Mouse (Mus musculus): Measurements from ENCODE around the gene Sh3bp4. TPM values are rescaled to one million over a fixed set of nuclear protein-coding genes. Genes with fewer than 3 reads are reported as not detected.

Sh3bp4 gene
- polyA plus RNA-seq, 1 experiment from 2014 or later, result 2.1 TPM

- Histone ChIP-seq H3K4me3 (ENCODE audit: inconsistent target) (no peak overlapping the region), H3K79me2 (ENCODE audit: inconsistent target) (no peaks in the 10 kb centered on the region), H3K27ac (no peak overlapping the region), H3K36me3 (ENCODE audit: inconsistent target) (no peaks in the 10 kb centered on the region)
- 83% methylated on average over 4 of the region's 4 CpGs for WGBS (ENCODE audit: missing documents)
Observed at GRCm38 (mm10) chr1:89094416-89094815, 24.2 kb downstream of the Sh3bp4 start.

GRCm38 (mm10) chr1:89095642-89096424 is 25.6 kb downstream of the Sh3bp4 start:
- WGBS (ENCODE audit: missing documents), result 81% methylated on average over 12 of the region's 14 CpGs

GRCm38 (mm10) chr1:89102231-89103003 is 32.2 kb downstream of the Sh3bp4 start:
- 93% methylated on average over 12 of the region's 15 CpGs for WGBS (ENCODE audit: missing documents)
- Histone ChIP-seq H3K36me3 (ENCODE audit: inconsistent target) (no peaks in the 10 kb centered on the region), H3K4me3 (ENCODE audit: inconsistent target) (no peak overlapping the region), H3K27ac (no peak overlapping the region), H3K79me2 (ENCODE audit: inconsistent target) (no peaks in the 10 kb centered on the region)

More at GRCm38 (mm10) chr1:89095642-89096424, 25.6 kb downstream of the Sh3bp4 start:
- H3K27ac ChIP-seq, result no peak overlapping the region
- no peak overlapping the region for H3K4me3 ChIP-seq (ENCODE audit: inconsistent target)
- no peaks in the 10 kb centered on the region for H3K79me2 ChIP-seq (ENCODE audit: inconsistent target)
- H3K36me3 ChIP-seq (ENCODE audit: inconsistent target), result no peaks in the 10 kb centered on the region

GRCm38 (mm10) chr1:89103004-89103263 is 32.7 kb downstream of the Sh3bp4 start:
- Histone ChIP-seq H3K27ac (no peak overlapping the region), H3K79me2 (ENCODE audit: inconsistent target) (no peaks in the 10 kb centered on the region), H3K36me3 (ENCODE audit: inconsistent target) (no peaks in the 10 kb centered on the region), H3K4me3 (ENCODE audit: inconsistent target) (no peak overlapping the region)
- WGBS (ENCODE audit: missing documents), result 91% methylated on average over 3 of the region's 3 CpGs

- H3K27ac ChIP-seq, result no peak overlapping the region
- 81% methylated on average over 11 of the region's 12 CpGs for WGBS (ENCODE audit: missing documents)
Observed at GRCm38 (mm10) chr1:89103505-89103904, 33.3 kb downstream of the Sh3bp4 start.

GRCm38 (mm10) chr1:89104066-89104765 is 34.0 kb downstream of the Sh3bp4 start:
- Histone ChIP-seq H3K4me3 (ENCODE audit: inconsistent target) (no peak overlapping the region), H3K27ac (no peak overlapping the region)
- WGBS (ENCODE audit: missing documents), result 70% methylated on average over 13 of the region's 13 CpGs

More at GRCm38 (mm10) chr1:89103505-89103904, 33.3 kb downstream of the Sh3bp4 start:
- H3K36me3 ChIP-seq (ENCODE audit: inconsistent target), result no peaks in the 10 kb centered on the region
- no peak overlapping the region for H3K4me3 ChIP-seq (ENCODE audit: inconsistent target)
- no peaks in the 10 kb centered on the region for H3K79me2 ChIP-seq (ENCODE audit: inconsistent target)

GRCm38 (mm10) chr1:89105891-89106830 is 35.9 kb downstream of the Sh3bp4 start:
- 96% methylated on average over 18 of the region's 18 CpGs for WGBS (ENCODE audit: missing documents)
- Histone ChIP-seq H3K36me3 (ENCODE audit: inconsistent target) (no peaks in the 10 kb centered on the region), H3K27ac (no peak overlapping the region), H3K4me3 (ENCODE audit: inconsistent target) (no peak overlapping the region), H3K79me2 (ENCODE audit: inconsistent target) (no peaks in the 10 kb centered on the region)

More at GRCm38 (mm10) chr1:89104066-89104765, 34.0 kb downstream of the Sh3bp4 start:
- H3K36me3 ChIP-seq (ENCODE audit: inconsistent target), result no peaks in the 10 kb centered on the region
- no peaks in the 10 kb centered on the region for H3K79me2 ChIP-seq (ENCODE audit: inconsistent target)

- no peak overlapping the region for H3K27ac ChIP-seq
- WGBS (ENCODE audit: missing documents), result 87% methylated on average over 6 of the region's 6 CpGs
- no peaks in the 10 kb centered on the region for H3K36me3 ChIP-seq (ENCODE audit: inconsistent target)
Observed at GRCm38 (mm10) chr1:89107466-89107865, 37.3 kb downstream of the Sh3bp4 start.

GRCm38 (mm10) chr1:89108340-89108896 is 38.2 kb downstream of the Sh3bp4 start:
- no peaks in the 10 kb centered on the region for H3K79me2 ChIP-seq (ENCODE audit: inconsistent target)
- H3K4me3 ChIP-seq (ENCODE audit: inconsistent target), result no peak overlapping the region
- H3K27ac ChIP-seq, result no peak overlapping the region
- no peaks in the 10 kb centered on the region for H3K36me3 ChIP-seq (ENCODE audit: inconsistent target)
- 7% methylated on average over 6 of the region's 6 CpGs for WGBS (ENCODE audit: missing documents)

More at GRCm38 (mm10) chr1:89107466-89107865, 37.3 kb downstream of the Sh3bp4 start:
- Histone ChIP-seq H3K79me2 (ENCODE audit: inconsistent target) (no peaks in the 10 kb centered on the region), H3K4me3 (ENCODE audit: inconsistent target) (no peak overlapping the region)

GRCm38 (mm10) chr1:89109767-89110166 is 39.6 kb downstream of the Sh3bp4 start:
- no peaks in the 10 kb centered on the region for H3K36me3 ChIP-seq (ENCODE audit: inconsistent target)
- no peaks in the 10 kb centered on the region for H3K79me2 ChIP-seq (ENCODE audit: inconsistent target)
- 93% methylated on average over 7 of the region's 7 CpGs for WGBS (ENCODE audit: missing documents)
- H3K4me3 ChIP-seq (ENCODE audit: inconsistent target), result no peak overlapping the region
- no peak overlapping the region for H3K27ac ChIP-seq

- 95% methylated on average over 6 of the region's 6 CpGs for WGBS (ENCODE audit: missing documents)
- Histone ChIP-seq H3K27ac (no peak overlapping the region), H3K79me2 (ENCODE audit: inconsistent target) (no peaks in the 10 kb centered on the region), H3K4me3 (ENCODE audit: inconsistent target) (no peak overlapping the region), H3K36me3 (ENCODE audit: inconsistent target) (no peaks in the 10 kb centered on the region)
Observed at GRCm38 (mm10) chr1:89110767-89111534, 40.7 kb downstream of the Sh3bp4 start.

GRCm38 (mm10) chr1:89112544-89112943 is 42.3 kb downstream of the Sh3bp4 start:
- 100% methylated on average over 1 of the region's 1 CpGs for WGBS (ENCODE audit: missing documents)
- Histone ChIP-seq H3K4me3 (ENCODE audit: inconsistent target) (no peak overlapping the region), H3K79me2 (ENCODE audit: inconsistent target) (no peaks in the 10 kb centered on the region), H3K36me3 (ENCODE audit: inconsistent target) (no peaks in the 10 kb centered on the region), H3K27ac (no peak overlapping the region)

- Histone ChIP-seq H3K4me3 (ENCODE audit: inconsistent target) (no peak overlapping the region), H3K27ac (no peak overlapping the region), H3K79me2 (ENCODE audit: inconsistent target) (no peaks in the 10 kb centered on the region), H3K36me3 (ENCODE audit: inconsistent target) (no peaks in the 10 kb centered on the region)
- 98% methylated on average over 3 of the region's 3 CpGs for WGBS (ENCODE audit: missing documents)
Observed at GRCm38 (mm10) chr1:89113731-89114130, 43.5 kb downstream of the Sh3bp4 start.
